Mouse (Mus musculus) liver, embryonic 15.5 days (tissue): ENCODE results near the gene 4930402H24Rik. TPM values are rescaled to one million over a fixed set of nuclear protein-coding genes. Genes with fewer than 3 reads are reported as not detected.
A peak's percentile ranks its signal among the peaks of the same experiment; 100 is the strongest.

Experiments
- ATAC-seq: fragments of 200-750 bp; cut with Nextera tagmentation; 2 replicates; pipeline ENCODE4 v1.8.0; 2017; ENCODE audit warnings: moderate number of reproducible peaks, mild to moderate bottlenecking, moderate library complexity; ENCODE audit not compliant: insufficient read depth
- H3K27ac ChIP-seq: fragments of 300-500 bp; sonication (generic); replicated peaks from 2 replicates; pipeline ENCODE4 v1.5.1; 2015; ENCODE audit warnings: mild to moderate bottlenecking, inconsistent platforms
- H3K27me3 ChIP-seq: fragments of 300-500 bp; sonication (generic); 2 replicates; pipeline ENCODE4 v1.6.1; 2015; ENCODE audit warnings: mild to moderate bottlenecking, inconsistent platforms
- H3K36me3 ChIP-seq: fragments of 300-500 bp; sonication (generic); replicated peaks from 2 replicates; pipeline ENCODE4 v1.6.1; 2015; ENCODE audit warnings: moderate library complexity, mild to moderate bottlenecking, inconsistent platforms
- H3K4me1 ChIP-seq: fragments of 300-500 bp; sonication (generic); replicated peaks from 2 replicates; pipeline ENCODE4 v1.6.1; 2015; ENCODE audit warnings: inconsistent platforms
- H3K4me2 ChIP-seq: fragments of 300-500 bp; sonication (generic); 2 replicates; pipeline ENCODE4 v1.6.1; 2015; ENCODE audit warnings: moderate library complexity, mild to moderate bottlenecking, inconsistent platforms
- H3K4me3 ChIP-seq: fragments of 300-500 bp; sonication (generic); replicated peaks from 2 replicates; pipeline ENCODE4 v1.5.1; 2015; ENCODE audit warnings: mild to moderate bottlenecking, inconsistent platforms
- H3K9ac ChIP-seq: fragments of 300-500 bp; sonication (generic); 2 replicates; pipeline ENCODE4 v1.6.1; 2015; ENCODE audit warnings: moderate library complexity, mild to moderate bottlenecking, inconsistent platforms
- H3K9me3 ChIP-seq: fragments of 300-500 bp; sonication (generic); replicated peaks from 2 replicates; pipeline ENCODE4 v1.6.1; 2016; ENCODE audit warnings: inconsistent platforms
- WGBS: fragments of 180-500 bp; shearing (Covaris S2); methylation state at CpG from one replicate; pipeline ENCODE4 v1.1.7; 2015; ENCODE audit warnings: mixed read lengths; ENCODE audit not compliant: insufficient replicate concordance; 5-methylcytosine and 5-hydroxymethylcytosine counted together
- polyA plus RNA-seq: library from polyadenylated mRNA; unstranded; fragments of >200 nt; fragmentation: Nextera tagmentation; extraction: Ambion mirVana; gene quantifications from 2 replicates; pipeline ENCODE4 v1.2.1, GENCODE M21; 2015

Gene 4930402H24Rik
- polyA plus RNA-seq, 1 experiment from 2014 or later = 9.8 TPM

- H3K27me3 ChIP-seq = no peaks in the 10 kb centered on the region
- H3K4me3 ChIP-seq = no peak overlapping the region
- peaks cover 9% of the 10 kb centered on the region; the same call in 1 of the 2 replicates for H3K4me1 ChIP-seq
- WGBS = 69% methylated on average over 6 of the region's 6 CpGs
- peaks cover 31% of the 10 kb centered on the region for H3K36me3 ChIP-seq
- no peak overlapping the region for H3K4me2 ChIP-seq
- ATAC-seq = no peak
- no peak overlapping the region for H3K9ac ChIP-seq
- H3K27ac ChIP-seq = peak overlapping the region; percentile 14; the same call in 1 of the 2 replicates
- H3K9me3 ChIP-seq = no peaks in the 10 kb centered on the region
Measured at GRCm38 (mm10) chr2:130813729-130814128, 92.5 kb downstream of the 4930402H24Rik start.

GRCm38 (mm10) chr2:130812487-130812886 is 93.7 kb downstream of the 4930402H24Rik start:
- Histone ChIP-seq H3K27me3 (no peaks in the 10 kb centered on the region), H3K4me2 (no peak overlapping the region), H3K4me3 (no peak overlapping the region), H3K4me1 (peaks cover 9% of the 10 kb centered on the region; the same call in 1 of the 2 replicates), H3K9ac (no peak overlapping the region), H3K9me3 (no peaks in the 10 kb centered on the region), H3K27ac (no peak overlapping the region), H3K36me3 (peaks cover 31% of the 10 kb centered on the region)
- ATAC-seq = no peak
- WGBS = 82% methylated on average over 1 of the region's 1 CpGs

GRCm38 (mm10) chr2:130805146-130805545 is 101.1 kb downstream of the 4930402H24Rik start:
- H3K9ac ChIP-seq = no peak overlapping the region
- H3K4me1 ChIP-seq = no peaks in the 10 kb centered on the region
- no peaks in the 10 kb centered on the region for H3K9me3 ChIP-seq
- peaks cover 28% of the 10 kb centered on the region for H3K36me3 ChIP-seq
- no peak overlapping the region for H3K4me3 ChIP-seq
- H3K27ac ChIP-seq = no peak overlapping the region
- WGBS = 75% methylated on average over 3 of the region's 3 CpGs
- no peak overlapping the region for H3K4me2 ChIP-seq
- no peaks in the 10 kb centered on the region for H3K27me3 ChIP-seq
- no peak for ATAC-seq

GRCm38 (mm10) chr2:130803706-130804105 is 102.5 kb downstream of the 4930402H24Rik start:
- 83% methylated on average over 25 of the region's 25 CpGs for WGBS
- H3K27me3 ChIP-seq = no peaks in the 10 kb centered on the region
- ATAC-seq = no peak

DNA sequence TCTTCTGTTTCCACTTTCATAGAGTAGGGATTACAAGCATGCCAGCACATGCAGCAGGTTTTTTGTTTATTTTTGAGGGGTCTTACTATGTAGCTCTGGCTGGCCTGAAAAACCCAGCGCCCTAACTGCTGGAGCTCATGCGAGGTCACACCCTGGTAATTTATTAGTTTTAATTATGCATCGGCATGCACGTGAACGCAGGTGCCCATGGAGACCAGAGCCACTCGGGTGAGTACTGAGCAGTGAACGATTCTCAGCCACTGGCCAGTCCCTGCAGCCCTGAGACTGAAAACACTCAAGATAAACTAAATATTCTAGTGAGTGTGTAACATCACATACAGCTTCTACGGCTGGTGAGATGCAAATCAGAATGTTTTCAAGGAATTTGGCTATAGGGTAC is 110.5 kb downstream of the 4930402H24Rik start:
- Histone ChIP-seq H3K9ac (no peak overlapping the region), H3K27ac (no peak overlapping the region), H3K9me3 (no peaks in the 10 kb centered on the region), H3K36me3 (peaks cover 17% of the 10 kb centered on the region), H3K4me3 (no peak overlapping the region), H3K4me2 (no peak overlapping the region), H3K27me3 (no peaks in the 10 kb centered on the region), H3K4me1 (no peaks in the 10 kb centered on the region)
- no peak for ATAC-seq
- WGBS = 83% methylated on average over 8 of the region's 8 CpGs

More at GRCm38 (mm10) chr2:130803706-130804105, 102.5 kb downstream of the 4930402H24Rik start:
- no peak overlapping the region for H3K4me2 ChIP-seq
- H3K9me3 ChIP-seq = no peaks in the 10 kb centered on the region
- H3K4me1 ChIP-seq = no peaks in the 10 kb centered on the region
- no peak overlapping the region for H3K9ac ChIP-seq
- H3K4me3 ChIP-seq = no peak overlapping the region
- H3K27ac ChIP-seq = no peak overlapping the region
- peaks cover 25% of the 10 kb centered on the region for H3K36me3 ChIP-seq

DNA sequence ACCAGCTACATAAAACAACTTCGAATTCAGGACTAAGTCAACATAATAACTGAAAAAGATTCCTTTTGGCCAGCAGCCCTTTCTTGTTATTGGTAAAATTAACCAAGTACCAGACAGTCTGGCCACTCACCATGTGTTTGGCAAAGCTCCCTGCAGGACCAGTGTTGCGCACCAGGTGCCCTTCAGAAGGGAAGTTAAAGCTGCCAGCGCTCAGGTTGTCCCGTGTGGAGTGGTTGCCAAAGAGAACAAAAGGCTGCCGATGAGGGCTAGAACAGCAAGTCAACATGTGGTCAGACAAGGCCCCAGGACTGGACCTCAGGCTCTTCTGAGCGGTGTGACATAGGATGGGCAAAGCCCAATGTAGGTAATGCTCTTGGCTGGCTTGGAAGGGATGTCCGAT is 114.5 kb downstream of the 4930402H24Rik start:
- Histone ChIP-seq H3K27ac (no peak overlapping the region), H3K9me3 (no peaks in the 10 kb centered on the region), H3K36me3 (peaks cover 22% of the 10 kb centered on the region), H3K4me1 (no peaks in the 10 kb centered on the region), H3K27me3 (no peaks in the 10 kb centered on the region), H3K4me3 (no peak overlapping the region), H3K4me2 (no peak overlapping the region), H3K9ac (no peak overlapping the region)
- WGBS = 85% methylated on average over 7 of the region's 7 CpGs
- ATAC-seq = no peak

GRCm38 (mm10) chr2:130789642-130790041 is 116.6 kb downstream of the 4930402H24Rik start:
- ATAC-seq = no peak
- 69% methylated on average over 6 of the region's 6 CpGs for WGBS
- Histone ChIP-seq H3K36me3 (peaks cover 22% of the 10 kb centered on the region), H3K9ac (no peak overlapping the region), H3K9me3 (no peaks in the 10 kb centered on the region), H3K27me3 (no peaks in the 10 kb centered on the region), H3K27ac (no peak overlapping the region), H3K4me2 (no peak overlapping the region), H3K4me3 (no peak overlapping the region), H3K4me1 (no peaks in the 10 kb centered on the region)

- ATAC-seq = no peak
- no peaks in the 10 kb centered on the region for H3K27me3 ChIP-seq
- 72% methylated on average over 8 of the region's 8 CpGs for WGBS
Measured at GRCm38 (mm10) chr2:130789039-130789438, 117.2 kb downstream of the 4930402H24Rik start.

GRCm38 (mm10) chr2:130784939-130785338 is 121.3 kb downstream of the 4930402H24Rik start:
- Histone ChIP-seq H3K27me3 (no peaks in the 10 kb centered on the region), H3K9ac (no peak overlapping the region), H3K4me1 (no peaks in the 10 kb centered on the region), H3K4me2 (no peak overlapping the region), H3K9me3 (no peaks in the 10 kb centered on the region), H3K27ac (no peak overlapping the region), H3K4me3 (no peak overlapping the region), H3K36me3 (peaks cover 23% of the 10 kb centered on the region)
- WGBS = 27% methylated on average over 3 of the region's 3 CpGs
- ATAC-seq = no peak

More at GRCm38 (mm10) chr2:130789039-130789438, 117.2 kb downstream of the 4930402H24Rik start:
- peaks cover 24% of the 10 kb centered on the region for H3K36me3 ChIP-seq
- H3K9ac ChIP-seq = no peak overlapping the region
- no peaks in the 10 kb centered on the region for H3K4me1 ChIP-seq
- H3K4me3 ChIP-seq = no peak overlapping the region
- no peak overlapping the region for H3K27ac ChIP-seq
- no peak overlapping the region for H3K4me2 ChIP-seq
- H3K9me3 ChIP-seq = no peaks in the 10 kb centered on the region

- H3K9ac ChIP-seq = no peak overlapping the region
- no peaks in the 10 kb centered on the region for H3K4me1 ChIP-seq
- H3K27ac ChIP-seq = no peak overlapping the region
- no peak overlapping the region for H3K4me2 ChIP-seq
- no peak overlapping the region for H3K4me3 ChIP-seq
- no peak for ATAC-seq
- no peaks in the 10 kb centered on the region for H3K27me3 ChIP-seq
- no peaks in the 10 kb centered on the region for H3K9me3 ChIP-seq
- peaks cover 39% of the 10 kb centered on the region for H3K36me3 ChIP-seq
- WGBS = 61% methylated on average over 2 of the region's 2 CpGs
Measured at GRCm38 (mm10) chr2:130780615-130781303, 125.4 kb downstream of the 4930402H24Rik start.

- ATAC-seq = no peak
- no peaks in the 10 kb centered on the region for H3K27me3 ChIP-seq
Measured at GRCm38 (mm10) chr2:130779935-130780334, 126.3 kb downstream of the 4930402H24Rik start.

DNA sequence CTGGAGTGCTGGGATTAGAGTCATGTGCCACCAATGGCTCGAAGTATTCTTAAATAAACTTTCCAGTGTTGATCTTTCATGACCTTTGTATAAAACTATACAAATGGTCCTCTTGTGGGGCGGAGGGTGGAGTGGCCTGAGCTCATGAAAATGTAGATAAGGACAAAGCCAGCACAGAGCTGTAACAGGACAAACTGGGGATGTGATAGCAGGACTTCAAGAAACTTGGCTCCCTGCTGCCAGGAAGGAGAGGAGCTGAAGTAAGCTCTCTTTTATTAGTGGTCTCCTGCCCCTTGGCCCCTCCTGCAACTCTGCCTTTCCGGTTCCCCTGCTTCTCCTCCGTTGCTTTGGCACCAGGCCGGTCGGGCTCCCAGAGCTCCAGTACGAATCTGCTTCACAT is 129.6 kb downstream of the 4930402H24Rik start:
- Histone ChIP-seq H3K36me3 (peaks cover 45% of the 10 kb centered on the region), H3K27me3 (no peaks in the 10 kb centered on the region), H3K4me3 (no peak overlapping the region), H3K27ac (no peak overlapping the region), H3K4me2 (no peak overlapping the region), H3K4me1 (no peaks in the 10 kb centered on the region), H3K9ac (no peak overlapping the region), H3K9me3 (no peaks in the 10 kb centered on the region)
- 72% methylated on average over 7 of the region's 7 CpGs for WGBS
- ATAC-seq = no peak

More at GRCm38 (mm10) chr2:130779935-130780334, 126.3 kb downstream of the 4930402H24Rik start:
- Histone ChIP-seq H3K9ac (no peak overlapping the region), H3K4me1 (no peaks in the 10 kb centered on the region), H3K36me3 (peaks cover 46% of the 10 kb centered on the region), H3K9me3 (no peaks in the 10 kb centered on the region), H3K27ac (no peak overlapping the region), H3K4me2 (no peak overlapping the region), H3K4me3 (no peak overlapping the region)
- 58% methylated on average over 1 of the region's 1 CpGs for WGBS
